Mouse (Mus musculus) midbrain, embryonic 13.5 days (tissue): ENCODE measurements at regions not wholly inside any gene's neighbourhood (a gene's known extent, or its start where the extent isn't known, plus 50 kb on each side); places are given as distances from the start of the nearest gene placed in this dataset.
"Not testable (repeated sequence)": the region's sequence is repeated elsewhere in the genome, so short reads cannot be mapped to it uniquely, and the experiment has no call there.

Source experiments
- ATAC-seq: fragments of 200-750 bp; cut with Nextera tagmentation; 2 replicates; pipeline ENCODE4 v1.8.0; 2017; ENCODE audit warnings: mild to moderate bottlenecking, moderate TSS enrichment, moderate library complexity
- H3K27ac ChIP-seq: fragments of 300-500 bp; sonication (generic); 2 replicates; pipeline ENCODE4 v1.5.1; 2015; ENCODE audit warnings: inconsistent platforms, mild to moderate bottlenecking, moderate library complexity
- H3K27me3 ChIP-seq: fragments of 300-500 bp; sonication (generic); 2 replicates; pipeline ENCODE4 v1.6.1; 2015; ENCODE audit warnings: mild to moderate bottlenecking, inconsistent platforms
- H3K36me3 ChIP-seq: fragments of 300-500 bp; sonication (generic); 2 replicates; pipeline ENCODE4 v1.6.1; 2015; ENCODE audit warnings: mild to moderate bottlenecking, inconsistent platforms
- H3K4me1 ChIP-seq: fragments of 300-500 bp; sonication (generic); replicated peaks from 2 replicates; pipeline ENCODE4 v1.6.1; 2015; ENCODE audit warnings: inconsistent platforms
- H3K4me2 ChIP-seq: fragments of 300-500 bp; sonication (generic); replicated peaks from 2 replicates; pipeline ENCODE4 v1.6.1; 2015; ENCODE audit warnings: moderate library complexity, mild to moderate bottlenecking, inconsistent platforms
- H3K4me3 ChIP-seq: fragments of 300-500 bp; sonication (generic); replicated peaks from 2 replicates; pipeline ENCODE4 v1.5.1; 2015; ENCODE audit warnings: mild to moderate bottlenecking, inconsistent platforms
- H3K9ac ChIP-seq: fragments of 300-500 bp; sonication (generic); replicated peaks from 2 replicates; pipeline ENCODE4 v1.6.1; 2015; ENCODE audit warnings: mild to moderate bottlenecking, inconsistent platforms
- H3K9me3 ChIP-seq: fragments of 300-500 bp; sonication (generic); 2 replicates; pipeline ENCODE4 v1.6.1; 2016; ENCODE audit warnings: mild to moderate bottlenecking, inconsistent platforms
- WGBS: fragments of 180-500 bp; shearing (Covaris S2); methylation state at CpG from one replicate; pipeline ENCODE4 v1.1.7; 2015; 5-methylcytosine and 5-hydroxymethylcytosine counted together

DNA sequence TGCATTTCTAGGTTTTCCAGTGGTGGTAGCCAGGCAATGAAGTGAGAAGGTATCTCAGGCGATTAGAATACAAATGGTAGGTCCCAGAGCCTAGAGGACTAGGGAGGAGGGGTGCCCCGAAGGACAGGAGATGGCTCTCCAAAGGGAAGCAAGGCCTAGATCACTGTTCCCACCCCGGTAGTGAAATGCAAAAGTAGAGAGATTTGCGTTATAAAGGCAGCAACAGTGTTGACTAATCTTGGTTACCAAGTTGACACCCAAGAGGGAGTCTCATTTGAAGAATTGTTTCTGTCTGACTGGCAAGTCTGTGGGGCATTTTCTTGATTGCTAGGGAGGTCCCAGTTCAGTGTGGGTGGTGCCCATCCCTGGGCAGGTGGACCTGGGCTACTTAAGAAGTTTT lies 278.8 kb downstream of the Diras2 start:
- no peaks in the 10 kb centered on the region for H3K9me3 ChIP-seq
- no peaks in the 10 kb centered on the region for H3K4me1 ChIP-seq
- H3K4me2 ChIP-seq = no peak overlapping the region
- 53% methylated on average over 4 of the region's 4 CpGs for WGBS
- no peaks in the 10 kb centered on the region for H3K36me3 ChIP-seq
- no peak for ATAC-seq
- H3K27ac ChIP-seq = no peak overlapping the region
- H3K9ac ChIP-seq = no peak overlapping the region
- no peaks in the 10 kb centered on the region for H3K27me3 ChIP-seq
- no peak overlapping the region for H3K4me3 ChIP-seq

DNA sequence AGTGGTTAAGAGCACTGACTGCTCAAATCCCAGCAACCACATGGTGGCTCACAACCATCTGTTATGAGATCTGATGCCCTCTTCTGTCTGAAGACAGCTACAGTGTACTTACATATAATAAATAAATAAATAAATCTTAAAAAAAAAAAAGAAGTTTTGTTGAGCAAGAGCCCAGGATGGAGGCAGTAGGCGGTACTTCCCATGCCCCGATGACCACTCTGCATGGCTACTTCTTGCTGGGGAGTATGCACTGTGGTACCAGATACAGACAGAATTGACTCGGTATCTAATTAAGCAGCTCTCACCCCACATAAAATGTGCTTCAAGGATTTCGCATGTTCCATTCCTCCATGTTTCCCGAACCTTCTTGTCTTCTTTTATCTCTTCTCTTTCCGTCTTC lies 278.4 kb downstream of the Diras2 start:
- H3K27ac ChIP-seq, H3K4me3 ChIP-seq, H3K4me1 ChIP-seq, H3K27me3 ChIP-seq, H3K36me3 ChIP-seq, H3K9me3 ChIP-seq, ATAC-seq, H3K4me2 ChIP-seq, H3K9ac ChIP-seq: not testable (repeated sequence)
- WGBS = 41% methylated on average over 6 of the region's 6 CpGs

DNA sequence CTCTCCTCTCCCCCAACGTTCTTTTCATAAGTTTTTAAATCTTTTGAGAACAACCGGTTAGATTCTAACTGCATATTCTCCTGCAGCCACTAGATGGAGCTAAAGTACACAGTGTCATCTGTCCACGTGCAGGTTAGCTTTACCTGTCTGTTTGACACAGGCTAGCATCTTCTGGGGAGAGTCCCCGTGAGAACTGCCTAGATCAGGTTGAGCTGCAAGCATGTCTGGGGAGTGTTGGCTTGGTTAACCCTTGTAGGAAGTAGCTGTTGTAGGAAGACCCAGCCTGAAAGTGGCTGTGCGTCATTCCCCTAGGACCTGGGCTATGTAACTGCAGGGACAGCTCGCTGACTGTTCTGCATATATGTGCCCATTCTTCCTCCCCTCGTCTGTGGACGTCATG lies 277.9 kb downstream of the Diras2 start:
- Histone ChIP-seq H3K9ac (no peak overlapping the region), H3K9me3 (no peaks in the 10 kb centered on the region), H3K36me3 (no peaks in the 10 kb centered on the region), H3K4me1 (no peaks in the 10 kb centered on the region), H3K4me3 (no peak overlapping the region), H3K27me3 (no peaks in the 10 kb centered on the region), H3K4me2 (no peak overlapping the region), H3K27ac (no peak overlapping the region)
- ATAC-seq = peak; percentile 67; the same call in 1 of the 2 replicates
- 35% methylated on average over 8 of the region's 8 CpGs for WGBS

DNA sequence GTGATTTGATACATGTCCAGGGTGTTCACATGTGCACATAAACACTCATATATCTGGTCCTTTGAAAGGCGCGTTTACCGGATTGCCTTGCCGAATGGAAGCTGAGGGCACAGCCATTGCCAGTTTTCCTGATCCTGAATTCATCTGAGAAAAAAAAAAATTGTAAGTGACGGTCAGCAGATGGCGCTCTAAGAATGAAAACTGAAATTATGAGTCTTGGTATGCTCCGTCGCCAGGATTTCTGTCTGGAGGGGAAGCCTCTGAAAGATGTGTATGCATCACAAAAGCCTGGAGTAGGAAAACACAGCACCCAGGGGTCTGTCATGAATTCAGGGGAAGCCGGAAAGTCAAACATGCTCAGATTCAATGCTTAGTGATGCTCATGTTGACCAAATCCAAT lies 276.9 kb downstream of the Diras2 start:
- H3K27ac ChIP-seq = no peak overlapping the region
- no peaks in the 10 kb centered on the region for H3K4me1 ChIP-seq
- no peaks in the 10 kb centered on the region for H3K9me3 ChIP-seq
- H3K36me3 ChIP-seq = no peaks in the 10 kb centered on the region
- no peak overlapping the region for H3K9ac ChIP-seq
- WGBS = 13% methylated on average over 9 of the region's 9 CpGs
- ATAC-seq = peak; percentile 24; the same call in 1 of the 2 replicates
- H3K4me3 ChIP-seq = no peak overlapping the region
- no peaks in the 10 kb centered on the region for H3K27me3 ChIP-seq
- H3K4me2 ChIP-seq = no peak overlapping the region

DNA sequence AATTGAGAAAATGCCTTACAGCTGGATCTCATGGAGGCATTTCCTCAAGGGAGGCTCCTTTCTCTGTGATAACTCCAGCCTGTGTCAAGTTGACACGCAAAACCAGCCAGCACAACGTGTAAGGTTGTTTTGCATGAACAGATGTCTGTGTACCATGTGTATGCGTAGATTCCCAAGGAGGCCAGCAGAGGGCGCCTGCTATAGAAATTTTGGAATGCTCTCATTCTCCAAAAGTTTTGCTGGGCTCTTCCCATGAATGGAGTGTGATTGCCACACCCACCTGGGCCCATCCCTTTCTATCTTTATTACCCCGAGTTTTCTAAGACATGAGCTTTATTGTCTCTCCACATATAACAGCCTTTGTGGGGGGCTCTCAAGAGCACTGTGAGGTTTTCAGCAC lies 275.4 kb downstream of the Diras2 start:
- no peak for ATAC-seq
- Histone ChIP-seq H3K27me3 (no peaks in the 10 kb centered on the region), H3K9ac (no peak overlapping the region), H3K9me3 (no peaks in the 10 kb centered on the region), H3K36me3 (no peaks in the 10 kb centered on the region), H3K4me3 (no peak overlapping the region), H3K27ac (no peak overlapping the region), H3K4me2 (no peak overlapping the region), H3K4me1 (no peaks in the 10 kb centered on the region)
- WGBS = 70% methylated on average over 5 of the region's 5 CpGs

DNA sequence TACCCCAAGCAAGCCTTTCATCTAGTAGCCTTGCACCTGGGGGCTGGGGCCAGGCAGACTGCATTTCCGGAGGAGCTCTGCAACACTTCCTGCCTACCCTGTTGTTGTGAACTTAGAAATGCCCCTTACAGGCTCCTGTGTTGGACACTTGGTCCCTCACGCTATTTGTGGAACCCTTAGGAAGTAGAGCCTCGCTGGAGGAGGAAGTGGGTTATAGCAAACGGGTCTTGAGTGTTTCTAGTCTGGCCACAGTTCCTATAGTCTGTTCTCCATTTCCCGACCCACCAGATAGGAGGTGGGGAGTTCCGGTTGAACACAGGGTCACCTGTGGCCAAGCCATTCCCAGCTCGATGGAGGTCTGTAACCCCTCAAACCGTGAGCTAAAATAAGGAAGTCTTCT lies 272.7 kb downstream of the Diras2 start:
- WGBS = 89% methylated on average over 8 of the region's 8 CpGs
- H3K4me3 ChIP-seq = no peak overlapping the region
- no peaks in the 10 kb centered on the region for H3K9me3 ChIP-seq
- H3K4me2 ChIP-seq = no peak overlapping the region
- H3K9ac ChIP-seq = no peak overlapping the region
- no peaks in the 10 kb centered on the region for H3K27me3 ChIP-seq
- ATAC-seq = no peak
- H3K36me3 ChIP-seq = no peaks in the 10 kb centered on the region
- no peak overlapping the region for H3K27ac ChIP-seq
- H3K4me1 ChIP-seq = no peaks in the 10 kb centered on the region

DNA sequence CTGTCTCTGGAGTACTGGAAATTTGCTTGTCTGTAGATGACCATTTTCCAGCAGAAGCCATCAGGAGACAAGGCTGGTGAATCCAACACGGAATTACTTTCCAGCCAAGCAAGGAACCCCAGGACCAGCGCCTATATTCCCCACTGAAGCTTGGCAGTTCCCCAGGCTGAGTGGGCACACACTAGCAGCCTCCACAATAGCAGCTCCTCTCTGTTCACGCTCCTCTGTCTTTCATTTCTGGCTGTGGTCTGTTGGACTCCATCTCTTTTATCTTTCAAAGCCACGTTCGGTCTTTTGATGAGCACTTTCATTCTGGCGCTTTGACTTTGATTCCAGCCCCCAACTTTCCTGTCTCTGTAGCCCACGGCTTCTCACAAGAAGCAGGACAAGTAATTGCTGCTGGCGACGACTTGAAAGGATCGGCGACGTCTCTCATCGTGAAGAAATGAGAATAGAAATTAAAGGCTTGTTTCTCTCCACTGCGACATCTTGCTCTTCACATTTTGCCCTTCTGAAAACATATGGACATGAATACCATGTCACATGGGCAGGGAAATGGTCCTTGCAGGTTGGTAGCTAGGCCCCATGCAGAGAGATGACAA lies 268.0 kb downstream of the Diras2 start:
- Histone ChIP-seq H3K9me3 (no peaks in the 10 kb centered on the region), H3K4me2 (no peak overlapping the region), H3K4me3 (no peak overlapping the region), H3K27me3 (no peaks in the 10 kb centered on the region), H3K36me3 (no peaks in the 10 kb centered on the region), H3K9ac (no peak overlapping the region), H3K27ac (no peak overlapping the region; the same call in 1 of the 2 replicates), H3K4me1 (no peaks in the 10 kb centered on the region)
- ATAC-seq = no peak
- WGBS = 78% methylated on average over 14 of the region's 14 CpGs

DNA sequence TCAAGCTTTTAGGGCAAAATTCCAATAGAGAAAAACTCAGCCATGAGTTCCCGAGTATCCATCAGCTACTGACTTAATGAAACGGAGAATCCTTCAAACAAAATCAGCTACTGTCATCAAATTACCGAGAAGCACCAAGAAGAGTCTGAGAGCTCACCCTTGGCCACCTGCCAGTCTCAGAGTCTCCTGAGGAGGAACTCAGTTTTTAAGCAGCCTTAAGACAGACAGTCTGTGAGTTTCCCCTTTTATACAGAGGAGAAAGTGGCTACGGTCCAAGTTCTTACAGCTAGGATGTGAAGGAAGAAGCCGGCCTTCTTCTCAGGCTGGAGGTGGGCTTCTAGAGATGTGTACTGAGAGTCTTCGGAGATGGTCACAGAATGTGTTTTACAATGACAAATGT lies 262.8 kb downstream of the Diras2 start:
- H3K4me2 ChIP-seq = no peak overlapping the region
- H3K9me3 ChIP-seq = no peaks in the 10 kb centered on the region
- WGBS = 75% methylated on average over 6 of the region's 6 CpGs
- H3K4me3 ChIP-seq = no peak overlapping the region
- H3K4me1 ChIP-seq = 0 out of 2 replicates have a peak, but pooled peaks cover 6% of the 10 kb centered on the region
- ATAC-seq = no peak
- no peaks in the 10 kb centered on the region for H3K36me3 ChIP-seq
- 0 out of 2 replicates have a peak overlapping the region, but pooled peaks have one; percentile 10 for H3K27ac ChIP-seq
- no peaks in the 10 kb centered on the region for H3K27me3 ChIP-seq
- H3K9ac ChIP-seq = no peak overlapping the region

DNA sequence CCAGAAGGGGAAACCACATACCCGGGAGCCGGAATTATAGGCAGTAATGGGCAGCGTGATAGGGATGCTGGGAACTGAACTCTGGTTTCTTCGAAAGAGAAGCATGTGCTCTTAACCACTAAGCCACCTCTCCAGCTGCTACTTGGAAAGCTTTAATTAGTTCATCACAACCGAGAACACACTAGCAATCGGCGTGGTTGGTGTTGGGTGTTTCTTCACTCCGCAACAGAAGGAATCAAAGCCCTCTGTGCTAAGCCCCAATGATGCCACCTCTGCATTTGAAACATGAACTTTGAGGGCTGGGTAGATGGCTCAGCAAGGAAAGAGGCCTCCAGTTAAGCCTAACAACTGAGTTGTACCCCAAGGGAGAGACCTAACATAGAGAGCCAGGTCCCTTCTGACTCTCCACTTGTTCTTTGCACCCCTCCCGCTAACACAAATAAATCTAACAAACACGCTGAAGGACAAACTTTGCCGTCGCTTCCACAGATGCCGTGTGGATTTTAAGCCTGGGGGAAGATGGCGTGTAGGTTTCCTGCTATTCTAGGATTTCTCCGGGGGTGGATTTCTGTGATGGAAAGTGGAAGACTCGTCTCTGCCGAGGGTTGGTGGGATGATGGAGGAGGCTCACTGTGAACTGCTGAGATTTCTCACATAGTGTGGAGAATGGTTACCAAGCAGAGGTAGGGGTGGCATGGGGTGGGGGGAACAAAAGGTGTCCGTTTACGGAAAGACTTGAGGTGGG lies 257.4 kb downstream of the Diras2 start:
- no peak for ATAC-seq
- H3K36me3 ChIP-seq = no peaks in the 10 kb centered on the region
- H3K27ac ChIP-seq = no peak overlapping the region
- H3K4me2 ChIP-seq = no peak overlapping the region
- no peaks in the 10 kb centered on the region for H3K9me3 ChIP-seq
- no peak overlapping the region for H3K9ac ChIP-seq
- H3K4me3 ChIP-seq = no peak overlapping the region
- 90% methylated on average over 19 of the region's 19 CpGs for WGBS
- H3K4me1 ChIP-seq = 0 out of 2 replicates have a peak, but pooled peaks cover 6% of the 10 kb centered on the region
- H3K27me3 ChIP-seq = peaks cover 11% of the 10 kb centered on the region; the same call in 1 of the 2 replicates

DNA sequence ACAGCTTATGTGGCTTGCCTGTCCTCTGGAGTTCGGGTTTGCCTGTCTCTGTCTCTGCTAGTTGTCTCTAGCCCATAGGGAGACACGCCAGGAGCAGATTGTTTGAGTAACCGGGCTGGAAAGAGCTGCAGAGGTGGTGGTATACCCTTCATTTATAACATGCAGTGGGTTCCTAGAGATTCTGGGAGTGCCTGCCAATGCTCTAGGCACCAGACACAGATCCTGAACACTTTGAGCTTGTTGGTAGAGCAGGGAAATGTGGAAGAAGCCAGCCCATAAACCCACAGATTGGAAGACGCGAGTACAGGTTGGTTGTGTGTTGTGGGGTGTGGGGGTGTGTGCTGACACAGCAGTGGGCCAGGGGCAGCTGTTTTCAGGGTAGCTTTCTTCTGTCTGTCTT lies 255.9 kb downstream of the Diras2 start:
- Histone ChIP-seq H3K4me2 (no peak overlapping the region), H3K9ac (no peak overlapping the region), H3K36me3 (no peaks in the 10 kb centered on the region), H3K4me1 (no peaks in the 10 kb centered on the region), H3K4me3 (no peak overlapping the region), H3K27me3 (peaks cover 14% of the 10 kb centered on the region; the same call in 1 of the 2 replicates), H3K9me3 (no peaks in the 10 kb centered on the region), H3K27ac (no peak overlapping the region)
- WGBS = 67% methylated on average over 5 of the region's 5 CpGs
- ATAC-seq = 0 out of 2 replicates have a peak, but pooled peaks have one; percentile 30

DNA sequence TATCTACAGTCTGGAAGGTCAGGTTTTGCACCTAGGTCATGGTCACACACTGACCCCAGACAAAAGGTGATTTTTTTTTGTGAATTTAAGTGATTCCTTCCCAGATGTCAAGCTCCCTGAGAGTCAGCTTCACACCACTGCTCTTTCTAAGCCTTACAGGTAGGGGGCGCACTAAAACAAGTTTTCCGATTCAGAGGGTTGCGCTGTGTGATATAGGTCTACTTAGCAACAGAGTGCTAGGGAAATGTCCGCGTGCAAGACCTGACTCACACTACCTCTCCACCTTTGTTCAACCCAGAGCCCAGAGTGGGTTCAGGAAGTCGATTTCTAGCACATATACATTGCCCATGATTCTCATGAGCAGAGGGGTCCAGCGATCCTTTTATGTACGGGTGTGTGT lies 255.4 kb downstream of the Diras2 start:
- peak overlapping the region; percentile 34 for H3K4me2 ChIP-seq
- peak; percentile 71 for ATAC-seq
- no peak overlapping the region for H3K27ac ChIP-seq
- no peak overlapping the region for H3K4me3 ChIP-seq
- WGBS = 11% methylated on average over 8 of the region's 8 CpGs
- H3K4me1 ChIP-seq = no peaks in the 10 kb centered on the region
- no peaks in the 10 kb centered on the region for H3K36me3 ChIP-seq
- peaks cover 16% of the 10 kb centered on the region; the same call in 1 of the 2 replicates for H3K27me3 ChIP-seq
- H3K9me3 ChIP-seq = no peaks in the 10 kb centered on the region
- no peak overlapping the region for H3K9ac ChIP-seq

DNA sequence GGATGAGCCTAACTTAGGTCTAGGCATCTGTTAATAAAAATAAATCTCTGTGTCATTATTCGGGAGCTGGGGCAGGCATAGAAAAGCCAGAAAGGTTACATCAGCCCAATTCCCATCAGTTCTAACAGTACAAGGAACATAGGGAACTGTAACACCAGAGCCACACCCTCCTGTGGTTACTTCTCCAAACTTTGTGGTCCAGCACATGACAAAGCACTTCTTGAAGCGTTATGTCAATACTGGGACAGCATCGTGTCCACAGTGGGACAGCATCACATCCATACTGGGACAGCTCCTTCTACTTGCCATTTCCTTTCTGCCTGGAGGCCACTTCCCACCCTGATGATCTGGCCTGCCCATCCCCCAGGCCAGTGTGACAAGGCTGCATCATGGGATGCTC lies 253.9 kb downstream of the Diras2 start:
- Histone ChIP-seq H3K36me3 (no peaks in the 10 kb centered on the region), H3K4me3 (no peak overlapping the region), H3K27ac (no peak overlapping the region), H3K9ac (no peak overlapping the region), H3K9me3 (no peaks in the 10 kb centered on the region), H3K27me3 (peaks cover 16% of the 10 kb centered on the region; the same call in 1 of the 2 replicates), H3K4me2 (no peak overlapping the region), H3K4me1 (no peaks in the 10 kb centered on the region)
- no peak for ATAC-seq
- WGBS = 91% methylated on average over 3 of the region's 3 CpGs
